Mouse (Mus musculus): ENCODE data around the gene Kcne3.

Kcne3 gene

DNA sequence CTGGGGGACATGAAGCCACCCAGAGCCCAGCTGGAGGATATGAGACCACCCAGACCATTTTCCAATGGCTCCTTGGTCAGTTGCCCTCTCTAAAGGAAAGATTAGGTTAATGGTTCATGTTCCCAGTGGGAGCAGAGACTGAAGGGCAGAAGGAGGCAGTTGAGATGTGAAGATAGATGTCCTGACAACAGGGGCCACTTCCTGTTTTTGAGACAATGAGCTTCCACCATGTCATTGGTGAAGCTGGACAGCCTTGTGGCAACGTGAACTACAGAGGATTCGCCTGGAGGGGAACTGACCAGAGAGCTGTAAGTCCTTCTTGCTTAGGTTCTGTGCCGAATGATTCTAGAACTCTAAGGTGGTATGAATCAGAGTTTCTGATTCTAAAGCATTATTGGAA is at the start of gene Kcne3:
Gene Kcne3 (plus strand): TSS at position 234 of the 400 bp plus-strand sequence.
- no peak for DNase-seq (ENCODE audit: inconsistent ontology term)

DNA sequence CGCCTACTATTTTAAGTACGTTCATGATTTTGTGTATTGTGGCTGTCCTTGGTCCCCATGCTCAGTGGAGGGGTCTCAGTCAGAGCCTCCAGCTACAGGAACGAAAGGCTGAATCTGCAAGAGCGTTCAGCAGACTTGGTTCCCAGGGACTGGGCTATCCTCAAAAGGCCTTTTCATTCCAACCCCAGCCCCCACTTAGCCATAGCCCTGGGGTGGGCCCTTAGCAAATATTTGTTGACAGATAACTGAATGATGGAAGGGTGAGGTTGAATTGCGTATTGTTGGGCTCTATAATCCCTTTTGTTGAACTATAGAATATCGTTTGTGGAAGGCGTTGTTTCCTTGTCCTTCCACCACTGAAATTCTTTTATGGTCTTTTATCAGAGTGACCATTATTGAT is 49.8 kb upstream of the Kcne3 start:
- DNase-seq (ENCODE audit: inconsistent ontology term) = no peak

DNA sequence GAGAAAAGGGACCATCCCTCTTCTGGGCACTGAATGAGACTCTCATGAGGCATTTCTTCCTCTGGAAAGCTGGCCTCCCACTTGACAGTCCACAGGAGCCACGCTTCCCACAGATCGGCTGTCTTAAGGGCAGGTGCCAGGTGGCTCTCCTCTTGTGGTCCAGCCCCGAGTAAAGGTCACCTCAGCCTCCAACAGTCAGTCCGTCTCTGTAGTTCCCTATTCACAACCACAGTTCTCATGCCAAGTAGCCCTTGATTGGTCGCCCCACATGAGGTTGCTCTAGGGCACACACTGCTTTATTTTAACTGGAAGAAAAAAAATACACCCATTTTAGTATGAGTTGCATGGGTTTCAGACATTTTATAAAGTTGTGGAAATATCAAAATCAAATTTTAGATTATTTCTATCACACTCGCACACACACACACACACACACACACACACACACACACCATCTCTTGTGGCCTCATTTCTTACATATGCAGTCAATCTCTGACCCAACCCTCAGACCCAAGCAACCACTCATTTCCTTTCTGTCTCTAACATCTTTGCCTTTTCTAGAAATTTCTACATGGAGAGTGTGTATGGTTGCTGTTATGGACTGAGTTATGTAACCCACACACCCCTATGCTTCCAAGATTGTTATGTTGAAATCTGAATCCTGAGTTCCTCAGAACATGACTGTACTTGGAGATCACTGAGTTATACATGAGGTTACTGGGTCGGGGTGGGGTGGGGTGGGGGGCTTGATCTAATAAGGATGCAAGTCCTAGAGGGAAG is 47.9 kb upstream of the Kcne3 start:
- DNase-seq (ENCODE audit: inconsistent ontology term) = no peak

DNA sequence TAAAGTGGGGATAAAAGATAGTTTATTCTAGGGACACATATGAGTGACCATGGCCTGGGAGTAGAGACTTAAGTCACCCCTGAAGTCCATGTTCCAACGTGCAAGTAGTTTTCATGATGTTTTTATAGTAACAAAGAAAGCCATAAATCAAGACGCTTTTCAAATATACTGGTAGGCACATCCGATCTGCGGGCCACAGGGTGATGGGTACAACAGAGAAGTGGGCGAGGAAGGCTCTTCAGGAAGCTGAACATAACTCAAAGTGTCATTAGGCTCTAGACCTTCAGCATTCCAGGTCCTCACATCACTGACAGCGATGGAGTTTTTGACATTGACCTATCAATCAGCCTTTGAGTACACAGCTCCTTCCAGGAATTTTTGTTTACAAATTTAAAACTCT is 45.7 kb upstream of the Kcne3 start:
- no peak for DNase-seq (ENCODE audit: inconsistent ontology term)

DNA sequence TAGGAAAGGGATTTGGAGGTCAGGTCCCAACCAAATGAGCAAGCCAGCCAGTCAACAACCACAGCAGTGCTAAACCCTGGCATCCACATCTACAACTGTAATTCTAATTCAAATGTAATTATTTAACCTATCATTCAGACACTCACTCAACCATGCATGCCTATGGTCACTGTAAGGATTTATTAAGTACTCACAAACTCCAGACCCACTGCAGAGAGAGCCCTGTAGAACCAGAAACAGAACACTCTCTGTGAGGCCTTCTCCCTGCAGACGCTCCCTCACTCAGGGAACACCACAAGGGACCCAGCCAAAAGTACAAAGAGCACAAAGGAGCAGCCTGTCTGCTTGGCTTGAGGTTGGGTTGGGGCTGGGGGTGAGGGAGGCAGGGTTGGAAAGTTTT is 43.9 kb upstream of the Kcne3 start:
- DNase-seq (ENCODE audit: inconsistent ontology term) = no peak

DNA sequence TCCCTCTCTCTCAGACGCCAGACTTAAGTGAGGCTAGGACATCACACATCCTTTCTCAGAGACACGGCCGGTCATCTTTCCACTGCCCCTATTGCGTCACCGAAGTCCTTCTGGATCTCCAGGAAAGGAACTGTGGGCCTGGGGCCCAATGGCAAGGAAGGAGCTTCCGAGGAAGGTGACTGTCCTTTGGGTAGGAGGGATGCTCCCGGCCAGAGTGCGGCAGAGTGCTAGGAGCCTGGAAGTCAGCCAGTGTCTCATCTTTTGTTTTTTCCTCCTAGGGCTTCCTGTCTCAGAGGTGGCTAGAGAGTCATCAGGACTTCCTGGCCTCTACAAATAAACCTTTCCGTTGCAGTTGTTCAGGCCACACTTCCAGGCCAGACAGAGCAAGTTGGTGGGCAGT is 39.3 kb upstream of the Kcne3 start:
- DNase-seq (ENCODE audit: inconsistent ontology term) = no peak

DNA sequence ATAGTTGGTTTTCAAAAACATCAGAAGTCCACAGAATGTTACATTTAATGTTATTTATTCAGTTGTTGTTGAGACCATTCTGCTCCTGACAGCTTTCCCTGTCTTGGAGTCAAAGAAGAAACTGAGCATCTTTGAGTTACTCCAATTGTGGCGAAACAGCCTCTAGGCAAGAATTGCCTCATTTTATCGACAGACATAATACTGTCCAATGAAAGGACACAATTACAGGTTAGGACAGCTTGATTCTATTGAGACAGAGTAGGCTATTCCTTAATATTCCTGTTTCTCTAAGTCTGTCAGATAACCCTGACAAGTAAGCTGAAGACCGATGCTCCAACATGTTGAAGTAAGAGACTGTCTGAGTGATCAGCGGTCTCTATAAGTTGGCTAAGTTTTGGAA is 38.2 kb upstream of the Kcne3 start:
- no peak for DNase-seq (ENCODE audit: inconsistent ontology term)

DNA sequence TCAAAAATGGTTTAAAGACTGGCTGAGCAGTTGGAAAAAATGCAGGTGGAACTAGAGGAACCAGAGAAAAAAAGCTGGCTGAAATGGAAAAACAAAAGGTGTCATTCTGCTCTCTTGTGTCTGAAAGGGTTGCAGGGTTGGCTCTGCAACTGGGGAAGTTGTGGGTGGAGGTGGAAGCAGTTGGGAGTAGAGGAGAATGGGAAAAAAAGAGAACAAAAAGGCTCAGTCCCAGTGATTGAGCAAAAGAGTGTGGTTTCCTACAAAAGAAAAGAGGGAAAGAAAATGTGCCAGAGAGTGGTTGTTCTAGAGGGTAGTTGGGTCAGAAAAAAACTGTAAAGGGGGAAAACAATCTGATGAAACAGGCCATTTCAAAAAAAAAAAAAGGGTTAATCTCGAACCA is 35.7 kb upstream of the Kcne3 start:
- DNase-seq (ENCODE audit: inconsistent ontology term) = no peak

DNA sequence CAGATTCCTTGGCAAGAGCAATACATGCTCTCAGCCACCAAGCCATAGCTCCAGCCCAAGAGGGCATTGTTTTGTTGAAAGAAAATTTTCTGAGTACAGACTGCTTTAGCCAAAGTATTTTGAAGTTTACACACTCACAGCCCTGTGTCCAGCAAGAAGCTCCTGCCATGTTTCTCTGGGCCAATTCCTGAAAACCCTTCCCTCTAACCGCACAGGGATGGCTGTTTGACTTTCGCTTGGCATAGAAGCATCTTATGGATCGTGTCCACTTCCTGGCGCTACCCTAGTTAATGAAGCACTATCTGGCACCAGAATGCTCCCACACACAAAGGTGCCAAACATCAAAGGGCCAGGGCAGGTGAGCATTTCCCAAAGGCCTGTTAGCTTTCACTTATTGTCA is 27.7 kb upstream of the Kcne3 start:
- DNase-seq (ENCODE audit: inconsistent ontology term) = peak; percentile 35

DNA sequence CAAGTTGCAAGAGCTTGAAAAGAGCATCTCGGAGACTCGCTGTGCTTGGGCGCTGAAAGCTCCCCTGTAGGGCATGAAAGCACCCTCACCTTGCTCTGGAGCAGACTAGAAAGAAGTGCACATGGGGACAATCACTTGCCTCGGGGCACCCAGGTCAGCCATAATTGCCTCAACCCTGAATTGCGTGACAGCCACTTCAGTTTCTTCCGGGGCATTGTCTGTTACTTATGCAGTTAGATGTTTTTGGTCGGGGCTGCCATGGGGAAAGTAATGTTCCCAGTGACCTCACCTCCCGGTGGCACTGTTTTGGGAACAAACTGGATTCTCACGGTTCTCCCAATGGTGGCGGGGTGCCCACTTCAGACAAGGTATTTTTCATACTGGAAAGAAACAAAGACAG is 26.2 kb upstream of the Kcne3 start:
- peak; percentile 60 for DNase-seq (ENCODE audit: inconsistent ontology term)

DNA sequence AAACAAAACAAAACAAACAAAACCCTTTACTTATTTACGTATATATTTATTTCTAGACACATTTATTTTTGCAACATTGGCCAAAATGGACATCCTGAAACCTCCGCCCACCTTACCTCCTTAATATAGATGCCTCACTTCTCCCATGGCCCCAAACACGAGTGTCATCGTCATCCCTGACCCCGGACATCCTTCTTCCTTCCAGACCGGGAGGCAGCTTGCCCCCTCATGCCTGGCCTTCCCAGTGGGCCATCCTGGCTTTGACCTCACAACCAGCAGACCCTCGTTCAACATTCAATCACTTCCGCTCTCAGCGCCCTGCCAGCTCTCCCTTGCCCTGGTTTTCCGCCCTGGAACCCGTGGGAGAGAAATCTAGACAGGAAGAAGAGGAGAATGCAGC is 25.7 kb upstream of the Kcne3 start:
- DNase-seq (ENCODE audit: inconsistent ontology term) = no peak

DNA sequence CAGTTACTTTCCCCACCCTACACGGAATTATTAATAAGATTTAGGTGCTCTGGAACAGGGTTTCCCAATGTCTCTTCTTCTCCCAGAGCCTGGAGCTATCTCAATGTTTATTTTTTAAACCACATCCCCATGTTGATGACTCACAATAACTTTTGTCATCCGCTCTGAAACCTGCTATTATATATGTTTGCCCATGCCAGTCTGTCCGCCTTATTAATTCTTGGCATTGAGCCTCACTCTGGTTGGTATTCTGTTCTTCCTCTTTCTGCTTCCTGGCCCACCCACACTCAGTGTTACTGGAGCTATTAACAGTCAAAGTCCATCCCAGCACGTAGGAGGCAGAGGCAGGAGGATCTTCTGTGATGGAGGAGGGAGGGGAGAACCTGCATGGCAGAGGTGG is 18.6 kb upstream of the Kcne3 start:
- no peak for DNase-seq (ENCODE audit: inconsistent ontology term)

DNA sequence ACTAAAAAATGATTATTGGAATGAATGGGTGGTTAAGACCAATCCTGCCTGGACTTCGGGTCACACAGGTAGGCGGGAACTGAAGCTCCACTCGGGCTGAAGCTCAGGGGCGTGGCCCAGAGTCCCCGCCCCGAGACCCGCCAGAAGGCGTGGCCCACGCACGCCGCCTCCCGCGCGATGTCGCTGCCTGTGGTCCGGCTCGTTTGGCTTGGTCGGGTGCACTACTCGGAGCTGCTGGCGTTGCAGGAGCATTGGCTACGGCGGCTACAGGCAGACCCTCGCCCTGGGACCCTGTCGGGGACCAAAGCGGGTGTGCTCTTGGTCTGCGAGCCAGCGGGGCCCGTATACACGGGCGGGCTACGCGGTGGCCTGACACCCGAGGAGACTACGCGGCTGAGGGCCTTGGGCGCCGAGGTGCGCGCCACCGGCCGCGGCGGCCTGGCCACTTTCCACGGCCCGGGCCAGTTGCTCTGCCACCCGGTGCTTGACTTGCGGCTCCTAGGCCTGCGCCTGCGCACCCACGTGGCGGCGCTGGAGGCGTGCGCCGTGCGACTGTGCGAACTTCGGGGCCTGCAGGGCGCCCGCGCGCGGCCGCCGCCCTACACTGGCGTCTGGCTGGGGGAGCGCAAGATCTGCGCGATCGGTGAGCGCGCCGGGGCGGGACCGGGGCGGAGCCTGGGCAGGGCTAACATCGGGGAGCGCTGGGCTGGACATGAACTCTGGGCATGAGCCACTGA is 17.0 kb upstream of the Kcne3 start, which contains the start of gene Lipt2:
Gene Lipt2 (plus strand): TSS at position 173 of the 737 bp plus-strand sequence.
- peak; percentile 98 for DNase-seq (ENCODE audit: inconsistent ontology term)

DNA sequence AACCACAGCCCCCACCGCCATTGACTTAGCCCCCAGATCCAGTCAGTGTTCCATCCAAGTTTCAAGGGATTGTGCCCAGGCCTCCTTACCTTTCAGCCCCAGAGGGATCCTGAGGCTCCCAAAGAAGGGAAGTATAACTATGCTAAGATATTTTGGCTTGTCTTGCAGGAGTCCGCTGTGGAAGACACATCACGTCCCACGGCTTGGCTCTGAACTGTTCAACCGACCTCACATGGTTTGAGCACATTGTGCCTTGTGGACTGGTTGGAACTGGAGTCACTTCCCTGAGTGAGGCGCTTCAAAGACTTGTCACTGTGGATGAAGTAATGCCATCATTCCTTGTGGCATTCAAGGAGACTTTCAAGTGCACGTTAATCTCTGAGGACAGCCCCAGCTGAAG is 16.3 kb upstream of the Kcne3 start:
- DNase-seq (ENCODE audit: inconsistent ontology term) = no peak

DNA sequence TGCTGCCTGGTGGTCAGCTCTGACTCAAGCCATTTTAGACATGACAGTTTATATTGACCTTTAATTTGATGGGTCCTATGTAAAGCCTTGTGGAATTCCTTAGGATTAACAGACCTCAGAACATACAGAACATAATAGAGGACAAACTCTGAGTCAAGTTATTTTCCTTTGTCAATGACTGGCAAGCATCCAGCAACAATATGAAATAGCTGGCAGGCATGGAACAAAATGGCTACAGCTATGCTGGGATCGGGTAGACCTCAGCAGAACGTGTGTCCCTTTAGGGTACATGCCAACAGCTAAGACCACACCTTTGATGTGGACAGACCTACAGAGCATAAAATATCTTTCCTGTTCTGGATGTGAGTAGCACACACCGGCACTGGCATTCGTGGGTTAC is 12.8 kb upstream of the Kcne3 start:
- DNase-seq (ENCODE audit: inconsistent ontology term) = peak; percentile 3

DNA sequence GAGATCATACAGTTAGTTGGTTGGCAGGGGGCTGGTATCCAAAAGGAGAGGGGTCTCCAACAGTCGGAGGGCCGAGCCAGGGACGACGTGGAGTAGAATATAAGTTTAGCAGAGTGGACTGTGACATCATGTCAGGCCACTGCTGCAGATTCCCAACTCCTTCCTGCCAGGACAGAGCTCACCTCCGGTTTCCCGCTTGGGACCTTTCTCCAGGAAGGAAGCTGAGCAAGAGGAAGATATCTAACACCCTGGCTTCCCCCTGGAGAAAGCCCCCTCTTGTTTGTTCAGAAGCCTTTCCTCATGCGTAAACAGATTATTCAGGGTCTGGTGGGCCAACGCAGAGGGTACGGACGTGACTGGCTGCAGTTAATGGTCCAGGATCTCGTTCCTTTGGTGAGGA is 7.6 kb upstream of the Kcne3 start:
- no peak for DNase-seq (ENCODE audit: inconsistent ontology term)

DNA sequence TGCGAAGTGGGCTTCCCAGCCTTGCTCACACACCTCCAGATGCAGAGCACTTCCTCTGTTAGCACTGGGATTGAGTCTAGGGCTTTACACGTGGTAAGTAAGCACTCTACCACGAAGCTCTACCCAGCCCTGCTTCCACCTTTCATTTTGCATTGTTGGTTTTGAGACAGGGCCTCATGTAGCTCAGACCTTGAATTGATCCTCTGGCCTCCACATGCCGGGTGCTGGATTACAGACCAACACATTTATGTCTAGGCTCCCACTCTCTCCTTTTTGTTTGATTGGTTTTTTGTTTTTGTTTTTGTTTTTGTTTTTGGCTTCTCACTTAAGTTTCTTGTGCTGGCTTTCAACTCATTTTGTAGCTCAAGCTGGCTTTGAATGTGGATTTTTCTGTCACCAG is 5.5 kb upstream of the Kcne3 start:
- no peak for DNase-seq (ENCODE audit: inconsistent ontology term)

DNA sequence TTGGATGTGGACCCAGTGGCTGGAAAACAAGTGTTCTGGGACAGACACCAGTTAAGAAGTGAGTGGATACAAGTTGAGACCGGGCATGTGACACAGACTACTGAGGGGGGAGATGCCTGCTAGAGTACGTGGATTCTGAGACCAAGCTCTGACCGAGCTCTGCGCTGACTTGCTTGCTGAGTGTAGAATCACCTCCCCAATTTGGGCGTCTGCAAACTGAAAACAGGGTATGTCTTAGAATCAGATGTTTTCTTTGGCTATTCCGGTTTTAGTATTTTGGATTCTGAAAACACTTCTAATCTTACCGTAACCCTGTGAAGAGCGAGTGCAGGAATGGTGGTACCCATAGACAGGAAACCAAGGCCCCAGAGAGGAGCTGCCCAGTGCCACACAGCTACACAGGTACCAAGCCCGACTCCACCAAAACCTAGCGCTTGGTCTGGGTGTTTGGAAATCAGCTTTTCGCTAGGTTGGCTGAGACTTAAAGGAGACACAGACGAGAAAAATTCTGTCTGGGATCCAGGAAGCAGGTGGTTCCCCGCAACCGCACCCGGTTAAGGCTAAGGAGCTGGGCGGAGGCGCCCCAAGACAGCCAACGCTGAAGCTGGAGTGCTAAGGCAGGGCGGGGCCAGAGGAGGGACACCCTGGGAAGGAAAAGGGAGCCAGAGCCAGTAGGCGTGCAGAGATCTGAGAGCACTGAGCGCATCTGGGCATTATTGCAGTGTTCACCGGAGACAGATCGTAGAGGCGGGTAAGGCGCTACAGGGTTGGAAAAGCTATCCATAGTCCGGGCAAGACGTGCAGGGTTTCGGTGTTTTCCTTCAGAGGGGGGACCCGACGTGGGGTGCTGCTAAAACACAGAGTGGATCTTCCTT is 2.0 kb downstream of the Kcne3 start:
- DNase-seq (ENCODE audit: inconsistent ontology term) = peak; percentile 30

DNA sequence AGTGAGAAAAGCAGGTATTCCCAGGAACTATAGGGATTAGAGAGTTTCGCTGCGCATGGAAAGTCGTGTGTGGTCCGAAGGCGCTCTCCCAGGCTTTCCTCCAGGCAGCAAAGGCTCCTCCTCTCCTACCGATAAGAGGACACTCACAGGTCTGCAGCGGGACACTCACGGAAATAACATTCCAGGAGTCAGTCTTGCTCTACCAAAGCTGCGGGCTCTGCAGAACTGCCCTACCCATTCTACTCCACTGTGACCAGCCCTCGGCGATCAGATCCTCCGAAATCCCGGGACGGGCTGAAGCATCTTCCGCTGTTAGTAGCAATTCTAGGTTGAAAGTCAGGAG is 2.6 kb downstream of the Kcne3 start:
- no peak for DNase-seq (ENCODE audit: inconsistent ontology term)

DNA sequence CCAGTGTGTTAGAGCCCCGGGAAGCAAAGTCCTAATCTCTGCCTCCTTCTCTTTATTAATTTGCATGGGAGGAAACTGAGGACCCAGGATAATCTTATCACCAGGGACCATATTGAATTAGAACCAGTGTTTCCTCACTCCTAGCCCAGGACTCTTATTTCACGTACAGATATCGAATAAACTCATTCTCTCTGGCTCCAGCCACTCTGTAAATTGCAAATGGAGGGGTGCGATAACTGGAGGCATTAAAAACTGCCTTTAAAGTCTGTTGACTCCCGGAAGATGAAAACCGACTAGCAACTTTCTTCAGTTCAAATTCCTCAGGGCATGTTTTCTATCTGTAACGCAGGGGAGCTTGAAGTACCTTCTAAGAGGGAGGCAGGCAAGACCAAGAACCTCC is 3.1 kb downstream of the Kcne3 start:
- DNase-seq (ENCODE audit: inconsistent ontology term) = no peak

DNA sequence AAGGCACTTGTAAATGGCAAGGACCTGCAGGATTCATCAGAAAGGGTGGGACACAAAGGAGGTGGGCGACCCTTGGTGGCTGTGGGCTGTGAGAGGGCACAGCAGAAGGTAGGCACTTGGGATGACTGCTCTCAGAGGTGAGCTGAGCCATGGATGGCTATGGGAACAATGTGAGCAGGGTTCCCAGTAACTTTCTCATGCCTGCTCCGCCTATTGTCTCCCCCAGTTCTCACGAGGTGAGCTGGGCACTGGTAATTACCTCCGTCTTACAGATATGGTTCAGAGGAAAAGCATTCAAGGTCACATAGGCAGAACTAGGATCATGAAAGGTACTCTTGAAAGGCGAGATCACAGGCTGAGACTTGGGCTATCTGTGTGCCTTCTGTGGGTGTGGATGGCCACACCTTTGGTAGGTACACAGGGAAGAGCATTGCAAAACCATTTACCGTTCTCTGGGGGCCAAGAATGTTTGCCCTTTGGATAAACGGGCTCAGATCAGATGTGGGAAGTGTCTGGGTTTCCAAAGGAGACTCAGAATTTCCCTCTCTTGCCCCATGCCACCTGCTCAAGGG is 3.6 kb downstream of the Kcne3 start:
- no peak for DNase-seq (ENCODE audit: inconsistent ontology term)

DNA sequence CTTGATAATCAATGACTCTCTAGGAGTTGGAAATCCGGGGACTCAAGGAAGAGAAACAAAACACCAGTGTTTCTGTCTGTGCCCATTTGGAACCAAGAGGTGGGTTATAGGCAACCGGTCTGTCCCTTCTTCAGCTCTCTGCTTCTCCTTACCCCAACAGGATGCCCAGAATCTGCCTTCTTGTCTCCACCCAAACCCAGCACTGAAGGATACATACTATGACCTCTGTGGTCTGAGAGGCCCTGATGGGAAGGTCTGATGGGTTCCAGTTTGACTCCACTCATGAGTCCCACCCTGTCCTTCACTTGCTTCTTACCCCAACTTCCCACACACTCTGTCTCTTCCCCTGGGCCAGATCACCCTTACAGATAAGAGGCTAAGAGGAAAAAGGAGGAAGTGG is 4.9 kb downstream of the Kcne3 start:
- DNase-seq (ENCODE audit: inconsistent ontology term) = no peak
